Mouse (Mus musculus): ENCODE results near the gene Pimreg. TPM values are rescaled to one million over a fixed set of nuclear protein-coding genes. Genes with fewer than 3 reads are reported as not detected.
A peak's percentile ranks its signal among the peaks of the same experiment; 100 is the strongest.

Gene Pimreg
- total RNA-seq, 1 experiment from 2014 or later: 13.4 TPM

DNA sequence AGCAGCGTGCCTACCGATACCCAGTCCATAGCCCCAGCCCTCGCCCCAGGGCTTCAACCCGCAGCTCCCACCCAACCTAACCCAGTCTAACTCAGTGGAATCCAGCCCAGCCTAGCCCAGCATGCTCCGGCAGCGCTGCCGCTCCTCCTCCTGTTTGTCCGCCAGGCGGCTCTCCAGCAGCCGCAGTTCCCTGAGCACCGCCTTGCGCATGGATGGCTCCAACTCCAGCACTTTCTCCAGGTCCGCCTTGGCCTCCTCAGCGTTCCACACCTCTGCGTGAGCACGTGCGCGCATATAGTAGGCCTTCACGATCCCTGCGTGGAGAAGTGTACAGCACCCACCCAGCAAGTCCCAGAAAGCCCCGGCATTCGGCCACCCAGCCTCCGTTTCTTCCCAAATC is 12.7 kb upstream of the Pimreg start:
- peak; percentile 51 for DNase-seq

DNA sequence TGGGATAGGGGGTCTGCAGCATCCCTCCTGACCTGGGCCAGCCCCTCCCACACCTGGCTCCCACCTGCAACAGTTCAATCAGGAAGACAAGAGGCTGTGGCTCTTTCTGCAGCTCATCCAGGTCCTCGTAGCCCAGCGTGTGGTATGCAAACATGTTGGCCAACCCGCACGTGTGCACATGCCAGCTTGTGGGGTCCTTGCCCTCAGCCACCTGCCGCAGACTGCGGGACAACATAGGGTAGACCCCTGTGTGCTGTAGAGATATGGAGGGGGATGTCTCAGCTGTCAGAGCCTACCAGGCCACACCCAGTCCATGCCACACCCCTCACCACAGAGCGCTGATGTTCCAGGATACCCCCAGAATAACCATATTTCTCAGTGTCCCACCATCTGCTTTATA is 10.5 kb upstream of the Pimreg start:
- no peak for DNase-seq

DNA sequence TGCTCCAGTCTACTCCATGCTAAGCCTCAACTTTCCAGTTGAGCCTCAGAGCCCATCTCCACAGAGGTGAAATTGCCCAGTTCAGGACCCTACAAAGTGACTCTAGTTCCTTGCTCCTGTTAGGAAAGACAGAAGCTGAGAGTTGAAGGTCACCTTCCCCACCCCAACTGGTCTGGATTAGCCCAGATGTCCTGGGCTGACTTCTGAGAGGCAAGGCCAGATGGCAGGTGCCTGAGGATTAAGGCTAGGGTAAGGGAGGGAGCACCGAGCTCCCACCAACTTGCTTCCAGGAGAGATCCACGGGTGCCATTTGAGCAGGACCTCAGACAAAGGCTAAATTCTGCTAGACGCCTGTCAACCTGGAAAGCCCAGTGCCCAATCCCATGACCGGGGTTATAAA is 9.7 kb upstream of the Pimreg start:
- DNase-seq: no peak

DNA sequence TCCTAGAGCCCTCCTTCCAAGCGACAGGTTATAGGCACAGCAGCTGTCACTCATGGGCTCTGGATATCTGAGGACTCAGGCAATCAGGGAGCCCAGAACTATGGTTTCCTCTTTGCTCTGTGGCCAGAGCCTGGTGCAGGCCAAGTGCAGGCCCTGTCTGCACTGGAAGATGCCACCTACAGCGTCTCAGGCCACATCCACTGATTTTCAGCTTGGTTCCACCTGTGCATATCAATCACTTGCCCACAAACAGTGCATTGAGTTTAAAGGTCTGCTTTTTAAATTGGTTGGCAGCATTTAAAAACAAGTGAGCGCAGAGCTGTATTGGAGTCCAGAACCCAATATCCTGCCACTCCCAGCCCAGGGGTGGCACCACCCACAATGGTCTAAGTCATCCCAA is 9.2 kb upstream of the Pimreg start:
- DNase-seq: no peak

DNA sequence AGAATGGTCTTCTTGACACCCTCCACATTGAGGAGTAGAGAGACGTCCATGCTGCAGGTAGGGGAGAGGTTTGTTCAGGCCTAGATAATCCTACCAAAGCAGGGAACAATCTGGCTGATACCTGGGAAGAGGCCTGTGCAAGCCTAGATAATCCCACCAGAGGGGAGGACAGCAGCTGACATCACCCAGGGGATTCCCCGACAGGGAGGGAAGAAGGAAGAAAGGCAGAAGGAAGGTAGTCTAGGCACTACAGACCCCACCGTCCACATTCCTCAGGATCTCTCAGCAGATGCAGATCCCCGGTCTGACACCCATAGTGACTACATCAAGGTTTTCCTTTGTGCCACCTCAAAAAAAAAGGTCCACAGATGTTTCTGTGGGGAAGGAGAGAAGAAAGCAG is 4.4 kb upstream of the Pimreg start, which contains the start of gene Aipl1:
Gene Aipl1 (minus strand): TSS at position 101 of the 400 bp plus-strand sequence.
- no peak for DNase-seq

DNA sequence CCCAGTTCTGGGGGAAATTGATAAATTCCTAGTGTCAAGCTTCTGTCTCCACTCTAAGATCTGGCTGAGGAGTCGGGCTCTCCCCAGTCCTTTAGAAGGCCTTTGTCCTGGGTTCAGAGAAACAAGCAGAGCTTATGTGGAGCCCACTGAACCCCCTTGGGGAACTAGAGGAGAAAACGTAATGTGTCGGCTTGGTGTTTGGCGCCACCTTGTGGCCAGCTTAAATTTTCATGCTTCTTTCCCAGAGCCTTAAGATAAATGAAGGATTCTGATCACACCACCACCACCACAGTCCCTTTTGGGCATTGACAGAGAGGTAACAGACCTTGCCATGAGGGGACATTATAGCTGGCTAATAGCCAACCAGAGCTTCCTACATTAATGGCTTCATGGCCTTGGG is 3.8 kb upstream of the Pimreg start:
- DNase-seq: peak; percentile 71

DNA sequence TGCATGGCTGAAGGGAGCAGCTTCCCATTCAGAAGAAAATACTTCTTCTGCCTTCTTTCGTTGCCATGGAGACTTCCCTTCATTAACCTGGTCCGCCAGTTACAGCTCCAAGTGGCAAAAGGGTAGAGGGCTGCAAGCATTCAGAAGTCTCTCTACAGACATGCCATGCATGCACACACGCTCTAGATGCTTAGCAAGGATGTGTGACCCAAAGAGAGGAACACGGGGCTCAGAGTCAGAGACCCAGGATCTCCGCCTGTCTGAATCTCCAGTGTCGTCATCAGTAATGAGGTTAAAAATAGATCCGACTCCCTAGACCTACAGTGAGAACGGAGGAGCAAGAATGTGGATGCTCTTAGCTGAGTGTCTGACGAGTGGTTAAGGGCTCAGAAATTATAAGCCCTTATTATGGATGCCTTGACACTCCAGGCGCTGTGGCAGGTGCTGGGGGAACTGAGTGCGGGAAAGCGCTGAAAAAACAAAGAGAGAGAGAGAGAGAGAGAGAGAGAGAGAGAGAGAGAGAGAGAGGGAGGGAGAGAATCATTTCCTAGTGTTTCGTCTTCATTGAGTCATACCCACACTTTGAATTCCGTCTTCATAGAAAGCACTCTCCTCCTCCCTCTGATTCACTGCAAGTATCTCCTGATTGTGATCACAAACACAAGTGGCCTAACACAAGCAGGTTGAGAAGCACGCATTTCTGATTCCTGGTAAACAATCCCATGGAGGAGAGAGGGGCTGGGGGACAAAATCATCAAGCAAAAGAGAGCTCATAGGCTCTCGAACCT is 2.0 kb upstream of the Pimreg start:
- no peak for DNase-seq

DNA sequence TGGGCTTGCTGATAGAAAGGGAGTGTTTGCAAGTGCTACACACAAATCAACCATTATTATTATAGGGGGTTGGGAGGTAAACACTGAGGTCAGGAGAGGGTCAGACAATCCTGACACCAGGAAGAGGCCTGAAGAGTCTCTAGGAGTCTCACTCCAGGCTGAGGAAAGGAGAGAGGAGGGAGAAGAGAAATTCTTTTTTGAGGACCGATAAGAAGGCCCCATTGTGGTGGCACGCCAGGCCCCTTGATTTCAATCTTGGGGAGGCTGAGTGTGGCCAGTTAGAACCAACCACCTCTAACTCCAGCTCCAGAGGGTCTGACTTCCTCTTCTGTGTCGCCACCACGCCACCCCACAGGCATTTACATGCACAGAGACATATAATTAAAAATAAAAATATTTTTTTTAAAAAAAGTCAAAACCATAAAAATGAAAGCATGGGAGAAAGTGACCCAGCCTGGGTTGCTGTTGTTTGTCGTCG is 503 bp upstream of the Pimreg start:
- no peak for DNase-seq

DNA sequence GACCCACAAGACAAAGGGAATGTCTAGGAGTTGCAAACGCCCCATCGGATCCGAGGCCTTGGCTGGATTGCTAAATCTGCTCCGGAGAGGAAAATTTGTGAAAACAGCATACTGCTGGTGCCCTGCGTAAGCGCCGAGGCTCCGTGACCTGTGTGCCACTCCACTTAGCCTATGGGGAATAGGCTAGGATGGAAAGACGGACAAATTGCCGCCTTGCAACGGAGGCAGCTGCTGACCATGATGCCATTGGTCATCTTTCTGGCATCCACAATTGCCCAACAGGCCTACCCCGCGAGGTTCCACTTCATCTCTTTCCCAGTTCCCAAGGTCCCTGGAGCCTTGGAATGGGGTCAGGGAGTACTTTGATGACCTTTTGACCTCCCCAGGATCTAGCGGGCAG is 799 bp downstream of the Pimreg start:
- DNase-seq: peak; percentile 47

DNA sequence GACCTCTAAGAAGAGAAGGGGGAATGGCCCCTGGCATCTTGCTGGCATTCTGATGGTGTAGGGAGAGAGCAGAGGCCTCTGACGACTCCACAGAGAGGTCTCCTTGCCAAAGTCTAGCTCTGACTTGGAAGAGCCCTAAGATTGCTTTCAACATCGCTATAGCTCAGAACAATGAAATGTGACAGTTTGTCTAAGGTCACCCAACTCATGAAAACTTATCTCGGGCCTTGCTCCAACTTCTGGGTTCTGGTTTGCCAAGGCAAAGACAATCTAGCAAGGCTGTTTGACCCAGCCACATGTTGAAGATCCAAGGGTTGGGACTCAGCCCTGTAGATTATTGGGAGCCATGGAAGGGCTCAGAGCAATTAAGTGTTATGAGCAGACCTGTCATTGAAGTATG is 2.4 kb downstream of the Pimreg start:
- peak; percentile 35 for DNase-seq

DNA sequence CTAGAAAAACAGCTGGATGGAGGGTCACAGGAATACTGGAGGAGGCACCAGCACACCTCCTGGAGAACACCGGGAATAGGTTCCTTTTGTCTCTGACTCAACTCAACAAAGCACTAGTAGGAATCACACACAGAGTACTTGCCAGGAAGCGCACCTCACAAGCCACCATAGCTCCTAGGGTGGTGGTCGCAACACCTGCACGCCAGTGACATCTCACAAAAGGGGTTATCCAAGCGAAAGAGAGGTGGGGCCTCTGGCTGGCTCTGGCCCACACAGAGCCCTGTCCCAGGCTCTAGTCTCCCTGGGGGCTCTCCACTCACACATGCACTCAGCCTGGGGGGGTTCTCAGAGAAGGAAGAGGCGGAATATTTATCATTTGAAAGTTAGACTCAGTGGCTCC is 6.9 kb downstream of the Pimreg start:
- DNase-seq: no peak

DNA sequence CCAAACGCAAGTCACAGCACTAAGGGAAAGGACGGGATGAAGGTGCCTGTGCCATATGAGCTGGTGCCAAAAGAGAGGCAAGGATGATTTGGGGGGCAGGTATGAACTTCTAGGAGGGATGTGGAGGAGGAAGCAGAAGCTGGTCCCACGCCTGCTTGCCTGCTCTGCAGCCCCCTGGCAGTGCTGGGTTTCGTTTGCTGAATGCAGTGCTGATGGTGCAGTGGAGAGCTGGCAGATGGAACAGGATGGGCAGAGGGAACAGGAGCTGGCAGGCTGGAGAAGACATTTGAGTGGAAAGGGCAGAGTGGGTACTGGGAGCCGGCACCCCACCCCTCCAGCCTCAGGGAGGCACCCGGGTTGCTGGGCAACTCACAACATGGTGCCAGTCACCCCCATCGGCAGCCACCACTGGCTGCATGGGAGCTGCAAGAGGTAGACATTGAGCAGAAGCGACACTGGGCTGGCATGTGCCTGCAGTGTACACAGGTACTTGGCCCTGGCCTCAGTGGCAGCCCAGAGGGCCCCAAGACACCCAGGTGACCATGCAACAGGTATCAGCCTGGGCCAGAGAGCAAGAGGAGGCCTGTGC is 7.4 kb downstream of the Pimreg start:
- DNase-seq: no peak

DNA sequence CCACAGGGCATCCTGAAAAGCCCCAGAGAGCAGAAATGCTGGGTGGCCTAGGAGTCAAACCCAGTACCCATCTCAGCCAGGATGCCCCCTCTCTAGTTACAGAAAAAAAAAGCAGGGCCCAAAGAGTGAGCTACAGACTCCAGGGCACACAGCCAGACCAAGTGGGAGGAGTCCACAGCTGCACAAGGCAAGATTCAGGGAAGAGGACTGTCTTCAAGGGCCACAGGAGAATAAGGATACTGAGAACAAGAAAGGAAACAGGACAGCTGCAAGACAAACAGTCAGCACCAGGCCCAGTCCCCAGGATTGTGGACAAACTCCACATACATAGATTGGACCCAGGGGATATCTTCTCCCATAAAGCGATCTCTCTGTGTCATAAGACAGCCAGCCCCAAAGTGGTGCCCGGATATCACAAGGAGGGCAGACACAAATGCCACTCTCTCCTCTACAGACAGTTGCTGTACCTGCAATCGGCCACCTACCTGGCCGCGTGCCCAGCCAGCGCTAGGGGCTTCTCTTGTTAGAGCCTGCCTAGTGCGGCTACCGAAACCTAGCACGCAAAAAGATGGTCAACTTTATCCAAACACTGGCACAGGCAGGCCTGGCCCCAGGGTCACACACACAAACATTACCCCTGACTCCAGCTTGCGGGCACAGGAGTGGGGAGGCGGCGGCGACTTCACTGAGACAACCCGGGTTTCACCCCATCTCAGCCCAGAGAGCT is 8.5 kb downstream of the Pimreg start:
- no peak for DNase-seq

DNA sequence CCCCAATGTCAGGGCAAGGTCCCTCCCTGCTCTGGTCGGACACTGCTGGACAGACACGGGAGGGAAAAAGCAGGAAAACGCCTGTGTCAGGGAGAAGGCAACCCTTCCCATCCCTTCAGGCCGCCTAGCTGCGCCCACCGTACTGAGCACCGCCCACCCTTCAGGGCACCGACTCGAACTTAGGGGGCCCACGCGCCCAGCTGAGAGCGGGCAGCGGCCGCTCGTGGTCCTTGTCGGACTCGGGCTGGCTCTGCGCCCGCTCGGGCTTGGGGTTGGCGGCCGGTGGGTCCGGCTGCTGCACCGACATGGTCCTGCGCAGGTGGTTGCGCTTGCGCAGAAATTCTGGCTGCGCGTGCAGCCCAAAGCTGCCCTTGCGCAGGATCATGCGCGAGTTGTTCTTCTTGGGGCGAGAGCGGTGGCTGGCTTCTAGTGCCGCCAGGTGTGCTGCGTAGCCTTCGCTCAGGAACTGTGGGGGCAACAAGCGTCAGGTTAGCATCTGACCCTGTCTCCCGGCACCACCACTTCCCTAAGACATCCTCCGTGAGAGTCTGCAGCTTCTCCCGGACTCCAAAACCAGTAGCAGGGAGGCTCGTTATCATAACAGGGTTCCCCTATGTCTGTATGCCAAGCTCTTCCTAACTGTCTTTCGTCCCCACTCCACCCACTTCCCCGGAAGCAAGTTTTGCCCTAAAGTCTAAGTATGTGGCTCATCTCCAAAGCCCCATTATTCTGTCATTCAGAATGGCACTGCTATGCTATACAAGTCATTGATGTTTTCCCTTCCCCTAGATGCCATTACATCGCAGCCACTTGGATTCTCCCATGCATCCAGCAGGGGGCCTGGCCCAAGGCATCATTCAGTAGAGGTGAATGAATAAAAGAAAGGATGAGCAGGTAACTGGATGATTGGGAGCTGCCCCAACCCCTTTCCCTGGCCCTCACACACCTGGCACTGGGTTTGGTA is 9.3 kb downstream of the Pimreg start:
- no peak for DNase-seq

DNA sequence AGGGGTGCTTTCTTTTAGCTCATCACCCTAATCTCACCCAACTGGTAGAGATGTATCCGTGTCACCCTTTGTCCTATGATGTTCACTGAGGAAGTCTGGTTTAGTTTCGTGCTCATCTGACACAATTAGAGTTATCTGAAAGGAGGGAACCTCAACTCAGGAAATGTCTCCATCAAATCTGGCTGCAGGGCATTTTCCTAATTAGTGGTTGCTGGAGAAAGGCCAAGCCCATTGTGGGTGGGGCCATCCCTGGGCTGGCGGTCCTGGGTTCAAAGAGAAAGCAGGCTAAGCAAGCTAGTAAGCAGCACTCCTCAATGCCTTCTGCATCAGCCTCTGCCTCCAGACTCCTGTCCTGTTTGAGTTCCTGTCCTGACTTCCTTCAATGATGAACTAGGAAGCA is 10.4 kb downstream of the Pimreg start:
- DNase-seq: no peak

DNA sequence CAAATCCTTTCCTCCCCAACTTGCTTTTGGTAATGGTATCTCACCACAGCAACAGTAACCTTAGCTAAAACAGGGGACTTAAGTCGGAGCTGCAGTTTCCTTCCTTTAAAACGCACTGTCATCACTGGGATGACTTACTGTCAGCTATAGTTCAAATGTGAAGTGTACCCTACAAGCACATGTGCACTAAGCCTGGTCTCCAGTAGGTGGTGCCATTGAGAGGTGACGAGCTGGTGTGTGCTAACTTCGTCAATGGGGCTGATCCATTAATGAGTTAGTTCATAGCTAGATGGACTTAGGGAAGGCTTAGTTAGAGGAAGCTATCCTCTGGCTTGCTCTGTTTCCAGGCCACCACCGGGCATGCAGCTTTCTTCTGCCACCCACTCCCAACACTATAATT is 10.8 kb downstream of the Pimreg start:
- peak; percentile 83 for DNase-seq

DNA sequence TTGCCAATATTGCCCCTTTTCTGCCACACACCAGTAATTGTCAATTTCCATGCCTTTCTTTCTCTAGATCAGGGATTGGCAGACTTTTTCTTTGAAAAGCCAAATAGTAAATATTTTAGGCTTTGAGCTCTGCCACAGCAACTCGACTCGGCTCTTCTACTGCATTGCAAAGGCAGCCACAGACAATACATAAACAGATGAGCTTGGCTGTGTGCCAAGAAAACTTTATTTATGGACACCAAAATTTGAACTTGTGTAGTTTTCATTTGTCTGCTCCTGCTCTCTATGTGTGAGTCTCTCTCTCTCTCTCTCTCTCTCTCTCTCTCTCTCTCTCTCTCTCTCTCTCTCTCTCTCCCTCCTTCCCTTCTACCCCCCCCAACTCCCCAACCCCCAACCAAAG is 13.3 kb downstream of the Pimreg start:
- DNase-seq: no peak

DNA sequence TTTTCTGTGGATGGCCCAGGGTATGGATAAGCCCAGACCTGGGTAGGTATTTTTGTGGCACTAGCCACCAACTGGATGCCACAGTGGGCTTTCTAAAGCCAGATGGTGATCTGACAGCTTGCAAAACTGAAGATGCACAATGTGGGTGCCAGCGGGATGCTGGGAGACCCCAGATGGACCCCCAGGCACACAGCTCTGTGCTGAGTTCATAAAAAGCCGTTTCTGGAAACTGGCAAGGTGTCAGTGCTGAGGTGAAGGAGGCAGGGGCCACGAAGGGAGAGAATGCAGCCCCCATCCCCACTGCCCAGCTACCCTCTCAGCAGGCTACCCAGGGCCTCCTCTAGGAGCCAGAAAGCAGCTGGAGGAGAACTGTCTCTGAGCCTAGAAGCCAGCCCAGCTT is 15.3 kb downstream of the Pimreg start:
- no peak for DNase-seq

DNA sequence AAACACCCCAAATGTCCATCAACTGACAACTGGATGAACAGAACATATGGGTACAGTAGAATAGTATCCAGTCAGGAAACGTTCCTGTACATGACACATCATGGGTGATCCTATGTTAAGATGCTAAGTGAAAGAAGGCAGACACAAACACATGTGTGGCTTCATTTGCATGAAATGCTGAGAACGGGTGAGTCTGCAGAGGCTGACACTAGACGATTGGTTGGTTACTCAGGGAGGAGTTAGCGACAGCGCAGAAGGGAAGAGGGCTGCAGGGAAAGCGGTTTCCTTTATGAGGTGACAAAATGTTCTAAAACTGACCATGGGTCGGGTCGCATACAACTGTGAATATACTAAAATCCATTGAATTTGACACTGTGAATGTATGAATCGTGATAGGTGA is 18.6 kb downstream of the Pimreg start:
- no peak for DNase-seq

DNA sequence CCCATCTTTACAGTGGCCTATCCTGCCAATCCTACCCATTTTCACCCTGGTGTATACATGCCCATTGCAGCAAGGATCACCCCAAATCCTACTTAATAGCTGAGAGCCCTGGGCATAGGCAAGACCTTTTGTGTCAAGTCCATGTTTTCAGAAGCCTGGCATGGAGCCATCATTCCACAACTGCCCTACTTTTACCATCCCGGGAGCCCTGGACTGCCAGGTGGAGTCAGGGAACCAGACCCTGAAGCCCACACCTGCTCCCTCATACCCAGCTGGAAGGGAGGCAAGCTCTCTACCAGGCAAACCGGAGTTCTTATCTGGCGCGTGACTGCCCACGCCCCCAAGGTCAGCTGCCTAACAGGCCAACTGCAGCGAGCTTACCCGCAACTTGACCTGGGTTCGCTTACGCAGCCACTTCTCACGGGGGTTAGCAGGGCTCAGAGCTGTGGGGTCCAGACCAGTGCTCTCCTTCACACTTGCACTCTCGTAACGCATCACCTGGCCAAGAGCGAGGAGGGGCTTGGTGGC is 19.3 kb downstream of the Pimreg start:
- DNase-seq: peak; percentile 28

DNA sequence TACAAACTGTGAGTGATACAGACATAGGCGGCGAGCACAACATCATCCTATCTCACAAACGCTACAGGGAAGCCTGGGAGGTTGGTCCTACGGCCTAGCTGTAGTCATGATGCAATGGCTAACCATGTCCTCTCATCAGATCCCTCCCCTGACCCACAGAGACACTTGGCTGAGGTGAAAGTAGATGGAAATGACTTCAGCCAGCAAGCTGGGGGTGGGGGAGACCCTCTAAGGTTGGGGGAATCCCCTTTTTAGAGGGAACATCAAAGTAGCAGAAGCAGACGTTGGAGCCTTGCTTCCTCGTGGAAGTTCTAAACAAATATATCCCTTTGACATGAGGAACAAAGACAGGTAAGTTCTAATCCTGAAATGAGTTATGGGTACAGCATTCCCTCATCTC is 22.6 kb downstream of the Pimreg start:
- DNase-seq: no peak

DNA sequence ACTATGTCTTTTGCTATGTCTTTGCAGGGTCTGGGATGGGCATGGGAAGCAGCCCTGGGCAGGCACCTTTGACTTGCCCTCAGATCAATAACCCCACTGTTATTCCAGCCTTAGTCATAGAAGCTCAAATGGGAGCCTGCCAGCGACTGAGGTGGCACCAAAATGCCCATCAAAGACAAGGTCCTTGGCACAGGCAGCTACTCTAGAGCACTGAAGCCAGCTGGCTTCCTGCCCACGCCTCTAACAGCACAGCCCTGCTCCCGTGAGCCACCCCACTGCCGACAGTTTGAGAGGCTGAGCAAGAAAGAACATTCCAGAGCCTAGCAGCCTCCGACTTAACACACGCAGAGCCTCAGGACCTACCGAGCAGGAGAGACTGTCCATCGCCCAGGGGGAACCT is 23.3 kb downstream of the Pimreg start:
- peak; percentile 89 for DNase-seq
